Mouse (Mus musculus) G1E (cell line): Measurements from ENCODE around the gene R3hdm4.

Experiments
- CTCF ChIP-seq: IDR thresholded peaks from 2 replicates; pipeline ENCODE4 v1.5.1; 2012; ENCODE audit warnings: low read depth, low read length, inconsistent platforms, mixed read lengths
- GATA1 ChIP-seq: IDR thresholded peaks from 2 replicates; pipeline ENCODE4 v1.6.1; 2012; ENCODE audit warnings: borderline replicate concordance, low read length, inconsistent platforms, mixed read lengths

DNA sequence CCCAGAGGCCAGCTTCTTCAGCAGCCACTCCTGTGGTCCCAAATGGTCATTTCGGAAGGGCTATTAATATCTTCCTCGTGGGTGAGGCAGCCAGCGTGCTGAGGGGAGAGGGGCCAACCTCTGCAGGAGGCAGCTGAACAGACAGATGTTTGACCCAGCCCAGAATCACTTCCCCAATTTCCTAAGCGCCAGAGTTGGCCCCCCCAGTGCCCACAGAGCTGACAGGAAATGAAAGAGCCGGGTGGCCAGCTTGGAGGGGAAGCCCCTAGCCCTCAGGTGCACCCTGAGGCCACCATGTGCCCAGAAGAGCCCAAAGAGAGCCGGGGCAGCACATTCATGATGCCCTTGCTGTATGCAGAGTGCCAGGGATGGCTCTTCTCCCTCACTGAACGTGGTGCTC lies 19.7 kb upstream of the R3hdm4 start:
- TF ChIP-seq CTCF (no peak), GATA1 (no peak)
